Mouse (Mus musculus) NIH3T3 (cell line): ENCODE measurements around the gene C330007P06Rik.
"Not testable (repeated sequence)": the region's sequence is repeated elsewhere in the genome, so short reads cannot be mapped to it uniquely, and the experiment has no call there.

Experiments used
- DNase-seq: peaks from one replicate; pipeline ENCODE4 v3.0.0-alpha.2; 2012; ENCODE audit warnings: low read depth

Gene C330007P06Rik

GRCm38 (mm10) chrX:36796734-36797133 lies 77.2 kb downstream of the C330007P06Rik start:
- not testable (repeated sequence) for DNase-seq

GRCm38 (mm10) chrX:36796163-36796581 lies 77.7 kb downstream of the C330007P06Rik start:
- DNase-seq = peak; percentile 93

- peak; percentile 87 for DNase-seq
Observed at GRCm38 (mm10) chrX:36795424-36796162, 78.3 kb downstream of the C330007P06Rik start, which contains the start of gene Slc25a5. TSS of gene Slc25a5 (plus strand) at chrX:36795651.

GRCm38 (mm10) chrX:36794571-36794970 lies 79.3 kb downstream of the C330007P06Rik start:
- DNase-seq = no peak

- no peak for DNase-seq
Observed at GRCm38 (mm10) chrX:36789360-36789759, 84.6 kb downstream of the C330007P06Rik start.

GRCm38 (mm10) chrX:36777694-36778093 lies 96.2 kb downstream of the C330007P06Rik start:
- DNase-seq = no peak

GRCm38 (mm10) chrX:36775520-36775919 lies 98.4 kb downstream of the C330007P06Rik start:
- no peak for DNase-seq
